Mouse (Mus musculus): Measurements from ENCODE around the gene Cul5. TPM values are rescaled to one million over a fixed set of nuclear protein-coding genes. Genes with fewer than 3 reads are reported as not detected.
A peak's percentile ranks its signal among the peaks of the same experiment; 100 is the strongest.

Cul5 gene
- polyA plus RNA-seq, 2 experiments = 13.4 to 42.4 TPM

GRCm38 (mm10) chr9:53598631-53599030, 71.2 kb downstream of the Cul5 start:
- TF ChIP-seq POLR2A (IDR thresholded peaks at IDR 0.05; ENCODE audit: borderline replicate concordance, extremely low read depth, insufficient read depth, insufficient read length) = no peak
- Histone ChIP-seq H3K27ac (replicated peaks; ENCODE audit: low read depth, low read length) (no peak overlapping the region), H3K9me3 (ENCODE audit: control insufficient read depth, low read length) (no peaks in the 10 kb centered on the region), H3K9ac (ENCODE audit: low read depth, low read length, severe bottlenecking) (no peak overlapping the region), H3K4me2 (replicated peaks; ENCODE audit: low read depth, low read length, severe bottlenecking) (no peak overlapping the region), H3K27me3 (ENCODE audit: control insufficient read depth, insufficient read depth, low read length) (no peaks in the 10 kb centered on the region), H3K4me3 (replicated peaks; ENCODE audit: low read length) (no peak overlapping the region), H3K4me1 (ENCODE audit: control insufficient read depth, insufficient read depth, low read length) (no peaks in the 10 kb centered on the region), H3K36me3 (ENCODE audit: control insufficient read depth, insufficient read depth, low read length) (peaks cover 29% of the 10 kb centered on the region)
- no peak for ATAC-seq (ENCODE audit: low FRiP score, low read depth)
- DNase-seq (ENCODE audit: low spot score) = no peak
- 75% methylated on average over 6 of the region's 6 CpGs for WGBS

- no peaks in the 10 kb centered on the region for H3K4me1 ChIP-seq (ENCODE audit: control insufficient read depth, insufficient read depth, low read length)
- H3K9me3 ChIP-seq (ENCODE audit: control insufficient read depth, low read length) = no peaks in the 10 kb centered on the region
- ATAC-seq (ENCODE audit: low FRiP score, low read depth) (no peak), DNase-seq (ENCODE audit: low spot score) (no peak)
- H3K9ac ChIP-seq (ENCODE audit: low read depth, low read length, severe bottlenecking) = no peak overlapping the region
- whole genome bisulfite sequencing = 79% methylated on average over 4 of the region's 4 CpGs
- H3K27me3 ChIP-seq (ENCODE audit: control insufficient read depth, insufficient read depth, low read length) = no peaks in the 10 kb centered on the region
- no peak overlapping the region for H3K27ac ChIP-seq (replicated peaks; ENCODE audit: low read depth, low read length)
- no peak overlapping the region for H3K4me2 ChIP-seq (replicated peaks; ENCODE audit: low read depth, low read length, severe bottlenecking)
- H3K4me3 ChIP-seq (replicated peaks; ENCODE audit: low read length) = no peak overlapping the region
- H3K36me3 ChIP-seq (ENCODE audit: control insufficient read depth, insufficient read depth, low read length) = peaks cover 43% of the 10 kb centered on the region
- no peak for TF ChIP-seq POLR2A (IDR thresholded peaks at IDR 0.05; ENCODE audit: borderline replicate concordance, extremely low read depth, insufficient read depth, insufficient read length)
These were observed 72.7 kb downstream of the Cul5 start for GRCm38 (mm10) chr9:53596971-53597600.

- peaks cover 62% of the 10 kb centered on the region for H3K36me3 ChIP-seq (ENCODE audit: control insufficient read depth, insufficient read depth, low read length)
- H3K4me3 ChIP-seq (replicated peaks; ENCODE audit: low read length) = no peak overlapping the region
- WGBS = 23% methylated on average over 3 of the region's 3 CpGs
- no peak overlapping the region for H3K27ac ChIP-seq (replicated peaks; ENCODE audit: low read depth, low read length)
- no peaks in the 10 kb centered on the region for H3K9me3 ChIP-seq (ENCODE audit: control insufficient read depth, low read length)
- no peaks in the 10 kb centered on the region for H3K27me3 ChIP-seq (ENCODE audit: control insufficient read depth, insufficient read depth, low read length)
- ATAC-seq (ENCODE audit: low FRiP score, low read depth) (no peak), DNase-seq (ENCODE audit: low spot score) (peak; percentile 35)
- no peak overlapping the region for H3K9ac ChIP-seq (ENCODE audit: low read depth, low read length, severe bottlenecking)
- TF ChIP-seq POLR2A (IDR thresholded peaks at IDR 0.05; ENCODE audit: borderline replicate concordance, extremely low read depth, insufficient read depth, insufficient read length) = no peak
- no peaks in the 10 kb centered on the region for H3K4me1 ChIP-seq (ENCODE audit: control insufficient read depth, insufficient read depth, low read length)
- H3K4me2 ChIP-seq (replicated peaks; ENCODE audit: low read depth, low read length, severe bottlenecking) = no peak overlapping the region
These were observed 75.0 kb downstream of the Cul5 start for GRCm38 (mm10) chr9:53594764-53595163.

- DNase-seq (ENCODE audit: low spot score) (no peak), ATAC-seq (ENCODE audit: low FRiP score, low read depth) (no peak)
- H3K36me3 ChIP-seq (ENCODE audit: control insufficient read depth, insufficient read depth, low read length) = peaks cover 78% of the 10 kb centered on the region
- WGBS = 89% methylated on average over 4 of the region's 4 CpGs
- H3K4me3 ChIP-seq (replicated peaks; ENCODE audit: low read length) = no peak overlapping the region
- no peak overlapping the region for H3K9ac ChIP-seq (ENCODE audit: low read depth, low read length, severe bottlenecking)
- H3K4me1 ChIP-seq (ENCODE audit: control insufficient read depth, insufficient read depth, low read length) = no peaks in the 10 kb centered on the region
- no peaks in the 10 kb centered on the region for H3K9me3 ChIP-seq (ENCODE audit: control insufficient read depth, low read length)
- no peaks in the 10 kb centered on the region for H3K27me3 ChIP-seq (ENCODE audit: control insufficient read depth, insufficient read depth, low read length)
- no peak overlapping the region for H3K4me2 ChIP-seq (replicated peaks; ENCODE audit: low read depth, low read length, severe bottlenecking)
- H3K27ac ChIP-seq (replicated peaks; ENCODE audit: low read depth, low read length) = no peak overlapping the region
- no peak for TF ChIP-seq POLR2A (IDR thresholded peaks at IDR 0.05; ENCODE audit: borderline replicate concordance, extremely low read depth, insufficient read depth, insufficient read length)
These were observed 87.9 kb downstream of the Cul5 start for GRCm38 (mm10) chr9:53581870-53582269.

- no peak overlapping the region for H3K27ac ChIP-seq (replicated peaks; ENCODE audit: low read depth, low read length)
- H3K4me2 ChIP-seq (replicated peaks; ENCODE audit: low read depth, low read length, severe bottlenecking) = no peak overlapping the region
- peak; percentile 20 for DNase-seq (ENCODE audit: low spot score)
- no peak for ATAC-seq (ENCODE audit: low FRiP score, low read depth)
- no peak overlapping the region for H3K9ac ChIP-seq (ENCODE audit: low read depth, low read length, severe bottlenecking)
- peaks cover 65% of the 10 kb centered on the region for H3K36me3 ChIP-seq (ENCODE audit: control insufficient read depth, insufficient read depth, low read length)
- no peaks in the 10 kb centered on the region for H3K27me3 ChIP-seq (ENCODE audit: control insufficient read depth, insufficient read depth, low read length)
- no peaks in the 10 kb centered on the region for H3K9me3 ChIP-seq (ENCODE audit: control insufficient read depth, low read length)
- WGBS = 74% methylated on average over 5 of the region's 5 CpGs
- no peaks in the 10 kb centered on the region for H3K4me1 ChIP-seq (ENCODE audit: control insufficient read depth, insufficient read depth, low read length)
- TF ChIP-seq POLR2A (IDR thresholded peaks at IDR 0.05; ENCODE audit: borderline replicate concordance, extremely low read depth, insufficient read depth, insufficient read length) = no peak
- H3K4me3 ChIP-seq (replicated peaks; ENCODE audit: low read length) = no peak overlapping the region
These were observed 94.1 kb downstream of the Cul5 start for GRCm38 (mm10) chr9:53575721-53576120.

Data from limb, embryonic 14.5 days (tissue).